Mouse (Mus musculus) heart, embryonic 11.5 days (tissue): ENCODE data around the gene Fbxo30. TPM values are rescaled to one million over a fixed set of nuclear protein-coding genes. Genes with fewer than 3 reads are reported as not detected.
A peak's percentile ranks its signal among the peaks of the same experiment; 100 is the strongest.
"Not testable (repeated sequence)": the region's sequence is repeated elsewhere in the genome, so short reads cannot be mapped to it uniquely, and the experiment has no call there.

Experiments
- ATAC-seq: fragments of 200-750 bp; cut with Nextera tagmentation; replicated peaks from 2 replicates; pipeline ENCODE4 v1.8.0; 2017; ENCODE audit warnings: moderate library complexity; ENCODE audit not compliant: insufficient number of reproducible peaks, low FRiP score, low TSS enrichment
- H3K27ac ChIP-seq: fragments of 300-500 bp; sonication (generic); 2 replicates; pipeline ENCODE4 v1.5.1; 2014; ENCODE audit warnings: mild to moderate bottlenecking, low read depth, low read length
- H3K27me3 ChIP-seq: fragments of 300-500 bp; sonication (generic); 2 replicates; pipeline ENCODE4 v1.6.1; 2014; ENCODE audit warnings: mild to moderate bottlenecking, low read length, mixed read lengths; ENCODE audit not compliant: control insufficient read depth, insufficient read depth
- H3K36me3 ChIP-seq: fragments of 300-500 bp; sonication (generic); 2 replicates; pipeline ENCODE4 v1.6.1; 2014; ENCODE audit warnings: mild to moderate bottlenecking, low read length, moderate library complexity, mixed read lengths; ENCODE audit not compliant: control insufficient read depth, insufficient read depth
- H3K4me1 ChIP-seq: fragments of 300-500 bp; sonication (generic); 2 replicates; pipeline ENCODE4 v1.6.1; 2014; ENCODE audit warnings: low read length; ENCODE audit not compliant: control insufficient read depth, insufficient read depth
- H3K4me2 ChIP-seq: fragments of 300-500 bp; sonication (generic); 2 replicates; pipeline ENCODE4 v1.6.1; 2014; ENCODE audit warnings: mild to moderate bottlenecking, moderate library complexity
- H3K4me3 ChIP-seq: fragments of 300-500 bp; sonication (generic); 2 replicates; pipeline ENCODE4 v1.5.1; 2014; ENCODE audit warnings: low read depth, low read length
- H3K9ac ChIP-seq: fragments of 300-500 bp; sonication (generic); 2 replicates; pipeline ENCODE4 v1.6.1; 2014; ENCODE audit warnings: mild to moderate bottlenecking, low read depth, low read length, moderate library complexity
- H3K9me3 ChIP-seq: fragments of 300-500 bp; sonication (generic); replicated peaks from 2 replicates; pipeline ENCODE4 v1.6.1; 2016; ENCODE audit warnings: low read length; ENCODE audit not compliant: control insufficient read depth
- WGBS: fragments of 180-500 bp; shearing (Covaris S2); extraction: QIAGEN DNeasy Blood & Tissue Kit; methylation state at CpG from one replicate; pipeline ENCODE4 v1.1.7; 2014; ENCODE audit not compliant: insufficient replicate concordance; 5-methylcytosine and 5-hydroxymethylcytosine counted together
- polyA plus RNA-seq: library from polyadenylated mRNA; unstranded; fragments of >200 nt; fragmentation: Nextera tagmentation; extraction: Ambion mirVana; gene quantifications from 2 replicates; pipeline ENCODE4 v1.2.1, GENCODE M21; 2014

Fbxo30 gene
- polyA plus RNA-seq, result 33.6 and 39.0 TPM in 2 replicates

DNA sequence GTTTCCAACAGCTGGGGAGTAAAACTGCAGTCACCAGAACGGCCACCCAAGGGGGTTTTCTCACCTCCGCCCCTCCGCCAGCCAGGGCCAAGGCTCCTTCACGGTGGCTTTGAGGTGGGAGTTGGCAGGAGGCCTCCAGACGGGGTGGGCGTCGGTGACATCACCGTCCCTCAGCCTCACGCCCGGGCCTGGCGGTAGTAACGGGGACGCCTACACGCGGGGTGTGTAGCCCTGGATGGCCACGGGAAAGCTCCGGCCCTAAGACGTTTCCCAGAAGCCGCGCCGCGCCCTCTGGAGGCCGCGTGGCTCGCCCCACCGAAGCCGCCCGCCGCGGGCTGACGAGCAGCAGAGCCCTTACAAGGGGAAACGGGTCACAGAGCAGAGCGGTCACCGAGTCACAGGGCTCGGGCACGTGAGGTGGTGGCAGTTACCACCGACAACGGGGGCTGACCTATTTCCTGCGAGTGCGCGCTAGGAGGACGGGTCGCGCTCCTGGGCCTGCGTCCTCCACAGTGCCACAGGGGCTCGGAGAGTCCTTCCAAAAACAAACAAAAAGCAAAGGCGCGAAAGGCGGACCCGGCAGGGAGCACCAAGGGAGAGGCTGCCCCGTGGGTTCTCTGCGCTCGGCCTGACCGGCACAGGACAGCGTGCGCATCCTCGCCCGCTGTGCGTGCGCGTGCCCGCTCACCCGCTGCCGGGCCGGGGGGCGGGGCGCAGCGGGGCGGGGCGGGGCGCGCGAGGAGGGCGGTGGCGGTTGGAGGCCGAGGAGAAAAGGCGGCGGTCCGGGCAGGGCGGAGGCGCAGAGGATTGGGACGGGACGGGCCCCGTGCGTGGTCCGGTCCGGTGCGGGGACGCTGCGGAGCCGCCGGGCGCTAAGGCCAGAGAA lies at the start of gene Fbxo30:
Gene Fbxo30 (plus strand): TSS at position 753 of the 886 bp plus-strand sequence.
- peak; percentile 92 for ATAC-seq
- Histone ChIP-seq H3K4me3 (peak within 1 kb of the TSS; percentile 89), H3K36me3 (no peaks in the 10 kb centered on the region), H3K4me2 (peak within 1 kb of the TSS; percentile 82), H3K27me3 (no peaks in the 10 kb centered on the region), H3K9ac (peak within 1 kb of the TSS; percentile 97), H3K27ac (peak within 1 kb of the TSS; percentile 99), H3K4me1 (0 out of 2 replicates have a peak, but pooled peaks cover 4% of the 10 kb centered on the region), H3K9me3 (0 out of 2 replicates have a peak, but pooled peaks cover 2% of the 10 kb centered on the region)
- WGBS, result under 1% methylated on average over 88 of the region's 93 CpGs

DNA sequence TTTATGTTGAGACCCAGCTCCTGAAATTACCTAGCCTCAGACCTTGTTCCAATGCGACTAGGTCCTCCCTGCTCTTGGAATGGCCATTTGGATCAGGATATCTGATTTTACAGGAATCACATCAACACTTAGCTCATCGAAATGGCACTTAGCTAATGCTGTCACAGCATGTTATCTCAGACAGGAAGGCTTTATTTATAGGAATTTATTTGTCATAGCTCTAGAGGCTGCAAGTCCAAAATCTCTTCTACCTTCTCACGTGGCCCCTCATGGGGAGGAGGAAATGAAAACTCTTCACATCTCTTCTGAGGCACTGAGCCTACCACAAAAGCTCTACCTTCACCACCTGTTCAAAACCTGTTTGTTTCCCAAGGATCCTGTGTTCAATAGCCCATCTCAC lies 47.9 kb upstream of the Fbxo30 start:
- Histone ChIP-seq H3K4me1 (peaks cover 11% of the 10 kb centered on the region), H3K36me3 (no peaks in the 10 kb centered on the region), H3K27ac (no peak overlapping the region; the same call in 1 of the 2 replicates), H3K4me2 (no peak overlapping the region), H3K9ac (no peak overlapping the region), H3K4me3 (no peak overlapping the region), H3K27me3 (no peaks in the 10 kb centered on the region), H3K9me3 (no peaks in the 10 kb centered on the region)
- 33% methylated on average over 3 of the region's 3 CpGs for WGBS
- no peak for ATAC-seq

DNA sequence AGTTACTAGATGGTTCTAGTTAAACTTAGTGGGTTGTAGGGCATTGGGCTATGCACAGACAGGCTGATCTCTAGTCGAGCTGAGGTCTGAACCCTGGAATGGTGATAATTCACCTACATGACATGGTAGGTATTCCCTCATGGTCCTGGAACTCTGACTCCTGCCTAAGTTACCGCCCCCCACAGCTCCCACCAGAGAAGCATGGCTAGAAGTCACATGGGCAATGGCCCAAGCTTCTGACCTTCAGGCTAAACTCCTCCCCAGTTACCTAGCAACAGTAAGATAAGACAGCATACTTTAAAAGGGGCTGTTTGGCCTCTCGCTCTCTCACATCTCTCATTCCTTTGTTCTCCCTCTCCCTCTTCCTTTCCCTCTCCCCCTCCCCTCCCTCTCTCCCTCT lies 38.1 kb upstream of the Fbxo30 start:
- not testable (repeated sequence) for H3K4me2 ChIP-seq, H3K27me3 ChIP-seq, ATAC-seq, H3K36me3 ChIP-seq, H3K9ac ChIP-seq, H3K9me3 ChIP-seq, H3K4me1 ChIP-seq, H3K4me3 ChIP-seq, H3K27ac ChIP-seq
- WGBS, result 34% methylated on average over 3 of the region's 3 CpGs

DNA sequence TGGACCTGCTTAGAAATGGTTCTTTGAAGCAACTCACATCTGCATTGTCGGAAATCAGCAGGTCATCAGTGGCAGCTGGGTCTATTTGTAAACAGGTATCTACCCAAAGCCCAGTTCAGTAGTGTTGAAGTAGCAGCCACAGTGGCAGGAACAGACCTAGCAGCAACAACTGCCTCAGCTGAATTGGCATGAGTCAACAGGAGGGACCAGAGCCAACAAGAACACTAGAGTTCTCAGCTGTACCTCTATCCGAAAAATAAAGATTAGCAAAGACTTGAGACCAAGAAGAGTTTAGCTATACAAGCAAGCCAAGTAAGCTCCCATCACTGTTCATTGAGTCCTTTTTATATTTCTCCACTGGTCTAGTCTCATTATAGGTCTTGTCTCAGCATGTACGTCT lies 32.9 kb upstream of the Fbxo30 start:
- ATAC-seq, result no peak
- Histone ChIP-seq H3K27me3 (no peaks in the 10 kb centered on the region), H3K27ac (no peak overlapping the region), H3K9me3 (no peaks in the 10 kb centered on the region), H3K9ac (no peak overlapping the region), H3K4me2 (no peak overlapping the region), H3K4me3 (no peak overlapping the region), H3K4me1 (no peaks in the 10 kb centered on the region), H3K36me3 (no peaks in the 10 kb centered on the region)
- 86% methylated on average over 3 of the region's 3 CpGs for WGBS

DNA sequence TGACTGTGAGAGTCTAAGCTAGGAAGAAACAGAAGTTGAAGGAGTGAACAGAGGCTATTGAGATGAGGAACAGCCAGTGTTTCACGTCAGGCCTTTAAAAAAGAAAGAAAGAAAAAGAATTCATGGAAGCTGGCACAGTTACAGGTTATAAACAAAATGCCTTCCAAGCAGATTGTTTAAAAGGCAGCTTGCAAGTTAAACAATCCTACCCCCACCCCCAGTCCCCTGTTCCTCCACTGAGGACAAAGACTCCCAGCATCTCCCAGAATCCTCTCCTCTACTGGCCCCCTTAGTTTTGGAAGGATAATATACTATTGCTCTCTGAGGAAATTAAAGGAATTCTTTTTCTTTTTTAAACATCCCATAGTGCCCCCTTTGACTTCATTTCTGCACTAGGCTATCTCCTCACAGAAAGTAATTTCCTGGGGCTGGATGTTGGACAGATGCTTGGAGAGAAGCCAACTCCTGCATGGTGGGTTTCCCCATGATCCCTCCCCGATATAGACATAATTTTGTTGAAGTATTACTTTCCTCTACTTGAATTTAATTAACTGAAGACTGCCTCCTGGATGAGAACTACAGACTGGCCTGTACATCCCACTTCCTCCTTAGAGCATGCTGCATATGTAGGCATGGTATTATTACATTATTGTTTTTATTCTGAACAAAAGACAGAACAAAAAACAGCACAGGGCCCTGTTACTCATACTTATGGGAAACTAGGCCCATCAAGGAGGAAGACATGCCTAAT lies 30.7 kb upstream of the Fbxo30 start:
- H3K27me3 ChIP-seq, result no peaks in the 10 kb centered on the region
- ATAC-seq, result no peak
- H3K4me1 ChIP-seq, result no peaks in the 10 kb centered on the region
- 66% methylated on average over 2 of the region's 2 CpGs for WGBS
- H3K9me3 ChIP-seq, result no peaks in the 10 kb centered on the region
- no peak overlapping the region for H3K4me2 ChIP-seq
- H3K36me3 ChIP-seq, result no peaks in the 10 kb centered on the region
- H3K9ac ChIP-seq, result no peak overlapping the region
- H3K4me3 ChIP-seq, result no peak overlapping the region
- no peak overlapping the region for H3K27ac ChIP-seq

DNA sequence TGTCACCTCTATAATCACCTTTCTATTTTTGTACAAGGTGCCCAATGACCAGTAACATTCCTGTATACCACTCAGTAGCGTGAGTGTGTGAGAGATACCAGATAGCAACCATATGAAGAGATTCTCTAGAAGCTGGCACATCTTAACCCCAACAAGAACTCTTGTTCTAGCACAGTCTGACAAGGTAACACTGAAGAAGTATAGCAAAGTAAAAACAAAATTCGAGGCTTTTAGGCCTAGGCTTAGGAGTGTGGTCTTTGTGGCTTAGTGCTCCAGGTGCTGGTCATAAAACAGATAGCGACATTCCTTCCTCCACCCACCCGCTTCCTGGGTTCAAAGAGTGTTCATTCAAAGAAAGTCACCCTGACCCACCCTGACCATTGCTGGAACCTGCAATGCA lies 27.5 kb upstream of the Fbxo30 start:
- not testable (repeated sequence) for H3K36me3 ChIP-seq, H3K4me1 ChIP-seq, H3K9me3 ChIP-seq, H3K27ac ChIP-seq, ATAC-seq, H3K4me2 ChIP-seq, H3K9ac ChIP-seq, H3K27me3 ChIP-seq, H3K4me3 ChIP-seq
- WGBS, result 67% methylated on average over 4 of the region's 4 CpGs

DNA sequence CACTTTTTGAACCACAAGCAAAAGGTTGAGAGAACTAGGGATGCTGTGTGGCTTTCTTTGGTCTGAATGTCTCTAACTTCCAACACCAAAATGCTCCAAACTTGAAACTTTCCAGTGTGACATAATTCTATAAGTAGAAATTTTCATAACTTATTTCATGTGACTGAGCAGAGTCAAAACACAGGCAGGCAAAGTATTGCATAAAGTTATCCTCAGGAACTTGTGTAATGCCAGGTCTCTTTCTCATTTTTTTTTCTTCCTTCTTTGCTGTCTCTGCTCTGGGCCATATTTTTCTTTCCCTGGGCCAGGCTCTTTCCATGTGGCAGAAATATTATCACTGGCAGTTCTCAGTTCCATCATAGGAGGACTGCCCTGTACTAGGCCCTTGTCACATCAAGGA lies 21.0 kb upstream of the Fbxo30 start:
- Histone ChIP-seq H3K4me2 (no peak overlapping the region), H3K9me3 (no peaks in the 10 kb centered on the region), H3K27ac (no peak overlapping the region), H3K9ac (no peak overlapping the region), H3K4me1 (no peaks in the 10 kb centered on the region), H3K36me3 (no peaks in the 10 kb centered on the region), H3K27me3 (no peaks in the 10 kb centered on the region), H3K4me3 (no peak overlapping the region)
- ATAC-seq, result no peak

DNA sequence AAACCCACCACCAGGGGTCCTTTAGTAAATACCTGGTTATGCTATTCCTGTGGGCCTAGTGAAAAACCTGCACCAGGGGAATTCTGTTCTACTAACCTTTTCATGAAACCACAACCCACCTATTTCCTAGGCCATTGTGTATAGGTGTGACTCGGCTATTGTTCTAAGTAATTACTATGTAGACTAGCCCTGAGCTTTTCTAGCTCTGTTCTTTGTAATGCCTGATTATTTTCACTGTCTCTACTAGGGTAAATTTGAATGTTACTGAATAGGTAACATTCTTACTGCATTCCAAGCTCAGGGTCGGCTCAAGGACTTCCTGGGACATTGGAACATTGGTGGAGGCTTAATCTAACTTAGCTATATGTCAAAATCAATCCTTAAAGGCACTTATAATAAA lies 18.8 kb upstream of the Fbxo30 start:
- H3K9ac ChIP-seq, H3K36me3 ChIP-seq, ATAC-seq, H3K27ac ChIP-seq, H3K4me2 ChIP-seq, H3K9me3 ChIP-seq, H3K4me3 ChIP-seq, H3K4me1 ChIP-seq, H3K27me3 ChIP-seq: not testable (repeated sequence)
- 74% methylated on average over 2 of the region's 2 CpGs for whole genome bisulfite sequencing
